Mouse (Mus musculus): ENCODE measurements at regions not wholly inside any gene's neighbourhood (a gene's known extent, or its start where the extent isn't known, plus 50 kb on each side); places are given as distances from the start of the nearest gene placed in this dataset.
"Not testable (repeated sequence)": the region's sequence is repeated elsewhere in the genome, so short reads cannot be mapped to it uniquely, and the experiment has no call there.

DNA sequence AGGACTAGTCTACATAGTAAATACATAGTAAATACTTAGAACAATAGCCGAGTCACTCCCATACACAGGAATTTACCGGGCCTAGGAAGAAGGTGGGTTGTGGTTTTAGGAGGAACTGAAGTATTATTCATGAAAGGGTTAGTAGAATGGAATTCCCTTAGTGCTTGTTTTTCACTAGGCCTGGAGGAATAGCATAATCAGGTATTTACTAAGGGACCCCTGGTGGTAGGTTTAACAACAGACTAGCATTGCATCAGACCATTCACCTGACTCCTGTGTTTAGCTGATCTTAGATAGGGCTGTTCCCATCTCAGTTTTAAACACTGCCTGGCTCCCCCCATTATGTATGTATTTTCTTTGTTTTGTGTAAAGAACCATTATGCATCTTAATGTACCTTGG is 339.0 kb downstream of the Dync2h1 start:
- DNase-seq (ENCODE audit: low spot score in 2 of 2), result not testable (repeated sequence)

- DNase-seq (ENCODE audit: low spot score in 2 of 2), result not testable (repeated sequence)
These were observed 349.3 kb downstream of the Dync2h1 start for GRCm38 (mm10) chr9:6834936-6835335.

GRCm38 (mm10) chr9:6834470-6834869 is 349.8 kb downstream of the Dync2h1 start:
- no peak for DNase-seq (ENCODE audit: low spot score in 2 of 2)

GRCm38 (mm10) chr9:6832862-6833261 is 351.4 kb downstream of the Dync2h1 start:
- no peak for DNase-seq (ENCODE audit: low spot score in 2 of 2)

- DNase-seq (ENCODE audit: low spot score in 2 of 2), result not testable (repeated sequence)
These were observed 352.6 kb downstream of the Dync2h1 start for GRCm38 (mm10) chr9:6831642-6832041.

GRCm38 (mm10) chr9:6826581-6826980 is 357.7 kb downstream of the Dync2h1 start:
- no peak for DNase-seq (ENCODE audit: low spot score in 2 of 2)

DNA sequence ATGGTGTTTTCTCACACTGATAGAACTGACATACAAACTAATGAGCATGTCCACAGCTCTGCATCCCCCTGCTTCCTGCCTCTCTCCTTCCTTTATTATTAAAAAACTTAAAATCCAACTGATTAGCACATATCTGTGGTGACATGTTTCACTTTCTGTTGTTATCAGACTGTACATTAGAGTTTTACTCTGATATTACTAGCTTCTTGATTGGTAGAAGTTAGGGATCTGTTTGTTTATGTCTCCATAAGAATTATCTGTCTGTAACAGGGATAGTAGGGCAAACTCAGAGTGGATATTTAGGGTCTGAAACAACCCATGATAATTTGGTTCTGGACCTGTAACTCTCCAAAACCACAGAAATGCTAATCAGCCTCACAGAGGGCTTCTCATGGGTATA is 358.6 kb downstream of the Dync2h1 start:
- DNase-seq (ENCODE audit: low spot score in 2 of 2), result no peak

- not testable (repeated sequence) for DNase-seq (ENCODE audit: low spot score in 2 of 2)
These were observed 360.3 kb downstream of the Dync2h1 start for GRCm38 (mm10) chr9:6823946-6824345.

GRCm38 (mm10) chr9:6823536-6823935 is 360.7 kb downstream of the Dync2h1 start:
- no peak for DNase-seq (ENCODE audit: low spot score in 2 of 2)

GRCm38 (mm10) chr9:6776671-6777070 is 407.6 kb downstream of the Dync2h1 start:
- DNase-seq (ENCODE audit: low spot score in 2 of 2), result no peak

DNA sequence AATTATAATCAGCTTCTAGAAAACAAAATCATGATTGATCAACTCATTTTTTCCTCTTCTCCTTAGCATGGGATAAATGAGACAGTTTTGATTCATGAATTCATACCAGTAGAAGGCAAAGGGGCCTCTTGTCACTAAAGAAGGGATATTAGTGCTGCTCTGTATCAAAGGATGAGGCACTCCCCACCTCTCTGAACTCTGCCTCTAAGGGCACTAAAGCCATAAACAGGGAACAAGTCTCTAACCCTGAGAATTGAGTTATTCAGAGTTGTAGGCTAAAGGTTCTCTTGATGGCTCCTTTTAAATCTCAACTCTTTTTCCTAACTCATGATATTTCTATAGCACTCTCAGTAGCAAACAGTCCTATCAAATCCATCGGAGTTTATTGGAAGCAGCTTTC is 442.8 kb downstream of the Dync2h1 start:
- DNase-seq (ENCODE audit: low spot score in 2 of 2), result no peak

DNA sequence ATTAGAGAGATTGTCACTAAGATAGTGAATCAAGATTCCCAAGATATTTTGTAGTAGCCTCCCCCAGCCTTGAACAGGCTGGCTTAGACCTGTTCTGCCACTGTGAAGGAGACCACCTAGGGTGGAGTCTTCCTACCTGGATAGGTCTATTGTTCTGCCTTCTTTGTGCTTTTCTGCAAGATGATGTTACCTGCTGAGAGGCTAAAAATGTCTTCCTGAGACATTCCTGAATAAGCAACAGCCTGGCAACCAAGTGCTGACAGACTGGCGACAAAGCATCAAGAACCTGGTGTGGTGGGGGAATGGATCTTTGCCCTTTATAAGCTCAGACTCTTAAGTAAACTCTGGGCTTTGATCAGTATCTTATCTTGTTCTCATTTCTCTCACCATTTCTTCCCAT is 447.8 kb downstream of the Dync2h1 start:
- no peak for DNase-seq (ENCODE audit: low spot score in 2 of 2)

DNA sequence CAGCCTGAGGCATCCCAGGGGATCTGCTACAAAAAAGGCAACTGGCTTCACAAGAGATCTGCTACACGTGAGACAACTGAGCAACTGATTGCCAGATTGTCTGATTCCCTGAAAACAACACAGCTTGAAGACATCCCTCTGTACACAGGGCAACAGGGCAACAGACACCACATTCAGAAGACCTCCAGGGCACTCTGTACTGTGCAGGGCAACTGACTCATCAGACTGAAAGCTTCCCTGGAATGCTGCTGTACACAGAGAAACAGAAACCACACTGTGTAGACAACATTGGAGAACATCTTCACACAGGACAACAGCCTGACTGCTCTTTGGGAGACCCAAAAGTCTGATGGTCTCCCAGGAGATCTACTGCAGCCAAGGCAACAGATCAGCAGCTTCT is 456.8 kb upstream of the Ddi1 start:
- DNase-seq (ENCODE audit: low spot score in 2 of 2), result no peak

- no peak for DNase-seq (ENCODE audit: low spot score in 2 of 2)
These were observed 407.6 kb upstream of the Ddi1 start for GRCm38 (mm10) chr9:6677225-6677718.

GRCm38 (mm10) chr9:6668001-6668969 is 398.6 kb upstream of the Ddi1 start:
- peak in 1 of 2 experiments; percentile 6 for DNase-seq (ENCODE audit: low spot score in 2 of 2)

DNA sequence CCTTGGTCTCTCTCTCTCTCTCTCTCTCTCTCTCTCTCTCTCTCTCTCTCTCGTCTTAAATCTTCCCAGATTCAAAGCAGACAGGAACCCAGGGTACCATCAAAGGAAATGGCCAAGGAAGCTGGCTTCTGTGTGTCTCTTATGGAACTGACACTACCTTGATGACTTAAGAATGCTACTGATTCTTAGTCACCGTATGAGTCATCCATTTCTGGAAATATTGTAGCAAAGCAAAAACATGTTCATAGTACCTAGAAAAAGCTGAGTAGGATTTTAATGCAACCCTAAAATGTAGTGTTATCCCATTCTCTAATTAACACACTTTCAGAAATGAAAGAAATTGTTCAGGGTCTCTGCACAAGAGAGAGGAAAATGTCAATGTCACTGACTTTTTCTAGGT is 396.0 kb upstream of the Ddi1 start:
- no peak for DNase-seq (ENCODE audit: low spot score in 2 of 2)

DNA sequence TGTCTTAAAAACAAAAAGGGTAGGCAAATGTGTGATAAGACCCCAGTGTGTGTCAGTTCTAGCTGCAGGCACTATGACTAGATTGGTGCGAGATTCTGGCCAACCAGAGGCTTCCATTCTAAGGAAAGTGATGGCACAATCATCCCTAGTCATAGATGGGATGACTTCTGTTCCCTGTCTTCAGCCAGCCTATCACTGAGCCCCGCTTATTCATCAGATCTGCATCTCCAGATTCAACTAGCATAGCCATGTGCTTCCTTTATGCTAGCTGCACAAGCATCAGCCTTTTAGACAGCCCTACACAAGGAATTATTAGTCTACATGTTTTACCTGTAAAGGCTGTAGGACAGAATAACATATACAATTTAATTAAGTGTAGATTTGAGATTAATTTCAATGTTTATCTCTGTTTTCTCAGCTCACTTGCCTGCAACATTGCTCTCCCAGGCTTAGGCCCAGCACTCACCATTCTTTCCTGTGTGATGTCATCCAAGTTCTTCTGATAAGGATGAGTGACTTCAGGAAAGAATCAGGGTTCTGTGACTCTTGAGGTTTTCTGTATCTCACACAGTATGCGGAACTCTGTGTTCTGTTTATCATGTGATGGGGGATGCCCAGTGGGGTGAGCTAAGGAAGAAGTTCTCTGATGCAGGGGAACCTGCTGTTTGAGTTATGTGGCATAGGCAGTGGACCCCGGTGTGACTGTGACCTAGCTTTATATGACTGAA is 382.8 kb upstream of the Ddi1 start:
- no peak for DNase-seq (ENCODE audit: low spot score in 2 of 2)

DNA sequence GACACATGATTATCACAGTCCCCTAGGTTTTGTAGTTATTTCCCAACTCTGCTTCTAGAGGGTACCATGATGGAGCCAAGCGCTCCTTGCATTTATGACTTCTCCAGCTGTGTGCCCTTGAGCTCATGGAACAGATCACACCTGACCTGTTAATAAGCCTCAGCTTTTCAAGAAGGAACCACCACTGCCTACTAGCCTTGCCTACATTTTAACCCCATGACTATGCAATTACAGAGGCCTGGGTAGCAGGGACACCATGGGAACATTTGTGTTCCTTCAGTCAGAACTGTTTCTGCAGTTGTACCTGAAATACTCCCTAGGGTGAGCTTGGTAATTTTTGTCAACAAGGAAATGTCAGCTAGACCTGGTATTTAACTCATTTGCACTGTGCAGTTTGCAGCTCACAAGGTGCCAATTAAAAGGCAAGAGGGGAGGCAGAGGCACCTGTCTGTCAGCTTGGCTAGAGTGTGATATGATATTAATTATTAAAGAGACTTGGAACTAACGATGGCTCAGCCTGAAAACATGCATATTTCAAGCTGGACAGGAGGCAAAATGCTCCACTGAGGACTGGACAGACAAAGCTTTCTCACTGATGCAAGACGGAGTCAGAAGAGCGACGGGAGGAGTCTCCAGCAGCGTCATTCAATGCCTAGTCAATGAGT is 382.1 kb upstream of the Ddi1 start:
- DNase-seq (ENCODE audit: low spot score in 2 of 2), result no peak

- no peak for DNase-seq (ENCODE audit: low spot score in 2 of 2)
These were observed 376.2 kb upstream of the Ddi1 start for GRCm38 (mm10) chr9:6645796-6646309.

DNA sequence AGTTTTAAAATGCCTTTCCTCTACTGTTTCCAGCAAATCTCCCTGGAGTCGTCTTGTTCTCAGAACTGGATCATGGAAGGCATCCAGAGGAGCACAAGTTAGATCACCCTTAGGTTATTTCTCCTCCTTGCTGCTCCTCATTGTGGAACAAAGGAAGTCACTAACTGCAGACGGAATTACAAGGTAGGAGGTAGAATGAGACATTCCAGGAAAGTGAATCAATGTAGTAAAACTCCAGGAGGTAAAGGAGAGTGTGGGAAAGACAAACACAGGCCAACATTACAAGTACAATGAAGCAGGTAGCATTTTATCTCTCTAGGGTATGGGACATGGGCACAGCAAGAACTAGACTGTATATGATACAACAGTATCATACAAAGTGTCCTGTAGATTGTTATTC is 375.7 kb upstream of the Ddi1 start:
- DNase-seq (ENCODE audit: low spot score in 2 of 2), result no peak

DNA sequence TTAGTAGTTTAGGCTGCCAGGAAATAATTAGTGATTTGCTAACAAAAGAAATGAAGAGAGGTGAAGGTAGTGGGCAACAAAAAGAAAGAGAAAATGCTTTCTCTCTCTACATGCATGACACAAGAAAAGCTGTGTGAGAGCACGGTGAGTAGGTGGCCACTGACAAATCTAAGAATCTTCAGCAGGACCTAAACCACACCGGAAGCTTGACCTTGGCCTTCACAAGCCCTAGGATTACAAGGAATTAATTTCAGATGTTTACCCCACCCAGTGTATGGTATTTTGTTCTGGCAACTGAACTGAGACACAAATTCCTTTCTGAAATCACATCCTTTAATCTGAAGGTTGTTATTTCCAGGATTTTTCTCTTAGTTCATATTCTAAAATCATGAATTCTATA is 347.5 kb upstream of the Ddi1 start:
- no peak for DNase-seq (ENCODE audit: low spot score in 2 of 2)

DNA sequence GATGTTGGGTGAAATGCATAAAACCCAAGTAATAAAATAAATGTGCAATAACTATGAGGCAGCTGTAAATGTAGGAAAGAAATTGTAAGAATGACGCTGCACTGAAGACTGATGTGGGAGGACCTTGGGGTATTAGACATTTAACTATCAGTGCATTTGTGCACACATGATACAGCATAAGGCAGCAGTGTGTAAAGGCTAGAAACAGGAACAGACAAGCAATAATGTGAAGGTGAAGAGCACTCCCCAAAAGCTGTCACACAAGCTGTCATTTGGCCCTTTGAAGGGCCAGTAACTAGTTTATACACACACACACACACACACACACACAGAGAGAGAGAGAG is 339.6 kb upstream of the Ddi1 start:
- no peak for DNase-seq (ENCODE audit: low spot score in 2 of 2)

Measured in thymus, postnatal 10 days (tissue).